Mouse (Mus musculus) kidney, postnatal 0 days (tissue): ENCODE measurements around the gene R3hdm4. TPM values are rescaled to one million over a fixed set of nuclear protein-coding genes. Genes with fewer than 3 reads are reported as not detected.

Experiments
- ATAC-seq: fragments of 200-750 bp; cut with Nextera tagmentation; replicated peaks from 2 replicates; pipeline ENCODE4 v1.8.0; 2017; ENCODE audit warnings: low read depth, moderate number of reproducible peaks, moderate TSS enrichment, moderate library complexity; ENCODE audit not compliant: low FRiP score
- DNase-seq: peaks from one replicate; pipeline ENCODE4 v3.0.0-alpha.2; 2016; ENCODE audit warnings: low spot score
- H3K27ac ChIP-seq: fragments of 300-500 bp; sonication (generic); 2 replicates; pipeline ENCODE4 v1.5.1; 2014; ENCODE audit warnings: mild to moderate bottlenecking
- H3K27me3 ChIP-seq: fragments of 300-500 bp; sonication (generic); 2 replicates; pipeline ENCODE4 v1.6.1; 2014; ENCODE audit warnings: low read length, mixed read lengths; ENCODE audit not compliant: insufficient read depth
- H3K36me3 ChIP-seq: fragments of 300-500 bp; sonication (generic); 2 replicates; pipeline ENCODE4 v1.6.1; 2014; ENCODE audit warnings: low read length, mixed read lengths; ENCODE audit not compliant: insufficient read depth
- H3K4me1 ChIP-seq: fragments of 300-500 bp; sonication (generic); replicated peaks from 2 replicates; pipeline ENCODE4 v1.6.1; 2014; ENCODE audit warnings: antibody characterized with exemption, low read length, mixed read lengths; ENCODE audit not compliant: insufficient read depth
- H3K4me2 ChIP-seq: fragments of 300-500 bp; sonication (generic); 2 replicates; pipeline ENCODE4 v1.6.1; 2014; ENCODE audit warnings: mild to moderate bottlenecking, low read length, moderate library complexity, mixed read lengths
- H3K4me3 ChIP-seq: fragments of 300-500 bp; sonication (generic); replicated peaks from 2 replicates; pipeline ENCODE4 v1.5.1; 2014; ENCODE audit warnings: low read depth, low read length
- H3K9ac ChIP-seq: fragments of 300-500 bp; sonication (generic); 2 replicates; pipeline ENCODE4 v1.6.1; 2014; ENCODE audit warnings: low read depth, low read length
- H3K9me3 ChIP-seq: fragments of 300-500 bp; sonication (generic); replicated peaks from 2 replicates; pipeline ENCODE4 v1.6.1; 2016; ENCODE audit warnings: low read length, inconsistent platforms, mixed read lengths
- CTCF ChIP-seq: IDR thresholded peaks from 2 replicates; pipeline ENCODE4 v1.5.1; 2016; ENCODE audit warnings: antibody characterized with exemption, low read depth, mild to moderate bottlenecking, moderate library complexity
- WGBS: fragments of 180-500 bp; shearing (Covaris S2); extraction: QIAGEN DNeasy Blood & Tissue Kit; methylation state at CpG from one replicate; pipeline ENCODE4 v1.1.7; 2014; 5-methylcytosine and 5-hydroxymethylcytosine counted together
- polyA plus RNA-seq: library from polyadenylated mRNA; unstranded; fragments of >200 nt; fragmentation: Nextera tagmentation; extraction: Ambion mirVana; gene quantifications from 2 replicates; pipeline ENCODE4 v1.2.1, GENCODE M21; 2015

Gene R3hdm4
- polyA plus RNA-seq, 1 experiment from 2014 or later, result 120 TPM

- peaks cover 37% of the 10 kb centered on the region for H3K36me3 ChIP-seq
- DNase-seq (no peak), ATAC-seq (no peak)
- H3K9ac ChIP-seq, result 0 out of 2 replicates have a peak overlapping the region, but pooled peaks have one; percentile 83
- peak overlapping the region; percentile 58; the same call in 1 of the 2 replicates for H3K4me3 ChIP-seq
- no peak for TF ChIP-seq CTCF
- H3K27ac ChIP-seq, result peak overlapping the region; percentile 95
- H3K4me2 ChIP-seq, result peak overlapping the region; percentile 44
- no peaks in the 10 kb centered on the region for H3K4me1 ChIP-seq
- no peaks in the 10 kb centered on the region for H3K27me3 ChIP-seq
- 22% methylated on average over 14 of the region's 14 CpGs for WGBS
- no peaks in the 10 kb centered on the region for H3K9me3 ChIP-seq
Observed at GRCm38 (mm10) chr10:79909092-79909922, 11.7 kb downstream of the R3hdm4 start.

- ATAC-seq (peak; percentile 96), DNase-seq (peak; percentile 100)
- Histone ChIP-seq H3K4me2 (peak within 1 kb of the TSS; percentile 44), H3K4me1 (no peaks in the 10 kb centered on the region), H3K9me3 (no peaks in the 10 kb centered on the region), H3K27ac (peak within 1 kb of the TSS; percentile 95), H3K36me3 (peaks cover 40% of the 10 kb centered on the region), H3K9ac (peak within 1 kb of the TSS; percentile 83), H3K27me3 (no peaks in the 10 kb centered on the region), H3K4me3 (peak within 1 kb of the TSS; percentile 58)
- no peak for TF ChIP-seq CTCF
- WGBS, result 1% methylated on average over 52 of the region's 52 CpGs
Observed at GRCm38 (mm10) chr10:79908167-79909091, 12.6 kb downstream of the R3hdm4 start, which contains the start of gene Med16. Med16 (minus strand) TSS chr10:79908923.

GRCm38 (mm10) chr10:79907415-79907814 lies 13.6 kb downstream of the R3hdm4 start:
- H3K27ac ChIP-seq, result no peak overlapping the region

GRCm38 (mm10) chr10:79906712-79907111 lies 14.3 kb downstream of the R3hdm4 start:
- H3K36me3 ChIP-seq, result peaks cover 45% of the 10 kb centered on the region
- DNase-seq, result no peak
- TF ChIP-seq CTCF, result no peak

More at GRCm38 (mm10) chr10:79907415-79907814, 13.6 kb downstream of the R3hdm4 start:
- TF ChIP-seq CTCF, result no peak
- Histone ChIP-seq H3K4me2 (no peak overlapping the region), H3K4me3 (no peak overlapping the region), H3K27me3 (no peaks in the 10 kb centered on the region), H3K4me1 (no peaks in the 10 kb centered on the region), H3K9ac (no peak overlapping the region), H3K36me3 (peaks cover 47% of the 10 kb centered on the region), H3K9me3 (no peaks in the 10 kb centered on the region)
- DNase-seq (no peak), ATAC-seq (no peak)
- 89% methylated on average over 10 of the region's 10 CpGs for WGBS

GRCm38 (mm10) chr10:79900951-79901410 lies 20.0 kb downstream of the R3hdm4 start:
- Histone ChIP-seq H3K9me3 (no peaks in the 10 kb centered on the region), H3K4me3 (no peak overlapping the region), H3K4me1 (no peaks in the 10 kb centered on the region), H3K27ac (no peak overlapping the region), H3K9ac (no peak overlapping the region), H3K27me3 (no peaks in the 10 kb centered on the region), H3K36me3 (peaks cover 63% of the 10 kb centered on the region), H3K4me2 (no peak overlapping the region)
- DNase-seq (no peak), ATAC-seq (no peak)
- WGBS, result 59% methylated on average over 2 of the region's 2 CpGs
- peak; percentile 51 for TF ChIP-seq CTCF

More at GRCm38 (mm10) chr10:79906712-79907111, 14.3 kb downstream of the R3hdm4 start:
- WGBS, result 96% methylated on average over 9 of the region's 9 CpGs
- Histone ChIP-seq H3K4me3 (no peak overlapping the region), H3K4me1 (no peaks in the 10 kb centered on the region), H3K27ac (no peak overlapping the region), H3K4me2 (no peak overlapping the region), H3K9ac (no peak overlapping the region), H3K27me3 (no peaks in the 10 kb centered on the region), H3K9me3 (no peaks in the 10 kb centered on the region)
- no peak for ATAC-seq
